Mouse (Mus musculus) urinary bladder, postnatal 25 days (tissue): ENCODE results near the gene Morc1.

Experiments used
- DNase-seq: peaks from one replicate; pipeline ENCODE4 v3.0.0; 2022; ENCODE audit warnings: low spot score

Morc1 gene

DNA sequence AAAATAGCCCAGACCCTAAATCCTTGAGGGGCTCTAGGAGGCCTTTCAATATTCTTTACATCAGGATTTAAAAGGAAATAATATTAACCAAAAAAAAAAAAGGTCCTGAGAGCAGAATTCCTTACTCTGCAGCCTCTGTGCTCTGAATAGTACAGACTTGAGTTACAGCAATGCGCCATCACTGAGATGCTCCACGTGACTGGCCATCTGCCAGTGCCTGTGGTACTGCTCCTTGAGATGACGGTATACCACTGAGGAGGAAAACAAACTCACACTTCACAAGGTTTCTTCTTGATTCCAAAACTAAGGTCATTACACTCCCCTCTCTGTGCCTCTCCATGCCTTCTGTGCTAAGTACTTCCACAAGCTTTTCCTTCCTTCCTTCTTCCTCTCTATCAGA is 195.1 kb downstream of the Morc1 start:
- DNase-seq, result no peak

DNA sequence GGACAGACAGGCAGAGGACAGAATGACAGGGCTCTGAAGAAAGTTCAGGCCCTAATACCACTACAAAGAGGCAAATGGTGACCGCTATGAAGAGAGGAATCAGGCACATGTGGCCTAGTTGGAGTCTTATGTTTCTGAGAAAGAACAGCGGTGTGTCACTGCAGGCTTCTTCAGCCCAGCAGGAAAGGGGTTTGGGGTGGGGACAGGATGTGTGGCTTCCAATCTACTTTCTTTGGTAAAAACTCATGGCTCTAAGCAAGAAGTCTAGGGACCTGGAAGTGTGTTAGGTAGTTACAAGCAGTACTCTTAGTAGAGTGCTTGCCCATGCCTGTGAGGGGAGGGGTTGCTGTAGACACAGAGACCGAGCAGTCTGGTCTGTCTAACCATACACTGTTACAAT is 196.3 kb downstream of the Morc1 start:
- DNase-seq, result no peak

DNA sequence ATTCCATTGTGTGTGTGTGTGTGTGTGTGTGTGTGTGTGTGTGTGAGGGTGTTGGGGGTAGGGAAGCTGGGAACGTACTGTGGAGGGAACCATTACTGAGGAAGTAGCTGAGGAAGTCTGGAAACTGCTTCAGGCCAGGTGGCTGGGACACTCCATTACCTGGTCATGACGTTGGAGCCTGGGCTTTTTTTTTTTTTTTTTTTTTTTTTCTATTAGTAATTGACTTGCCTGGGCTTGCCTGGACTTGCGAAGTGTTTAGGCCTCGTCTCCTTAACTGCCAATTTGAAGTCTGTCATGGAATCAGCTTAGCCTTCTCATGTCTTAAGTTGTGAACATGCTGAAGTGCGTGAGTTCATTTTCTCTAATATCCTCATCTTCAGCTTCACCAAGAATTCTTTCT is 198.7 kb downstream of the Morc1 start:
- DNase-seq, result no peak

DNA sequence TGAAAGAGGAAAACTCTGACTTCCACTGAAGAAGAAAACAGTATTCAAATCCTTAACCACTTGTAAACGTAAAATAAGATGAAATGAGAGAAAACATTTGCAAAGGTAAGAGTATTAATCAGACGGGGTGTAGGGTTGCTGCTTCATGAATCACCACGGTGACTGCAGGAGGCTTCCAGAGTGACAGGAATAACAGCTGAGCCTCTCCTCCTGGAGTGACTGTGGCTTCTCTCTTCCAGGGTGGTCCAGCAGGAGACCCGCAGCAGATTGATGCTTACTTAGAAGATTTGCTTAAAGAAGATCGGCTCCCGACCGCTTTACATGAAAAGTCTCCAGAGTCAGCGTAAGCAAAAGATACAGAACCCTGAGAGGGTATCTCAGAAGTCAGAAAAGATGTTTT is 199.4 kb downstream of the Morc1 start:
- DNase-seq, result no peak

DNA sequence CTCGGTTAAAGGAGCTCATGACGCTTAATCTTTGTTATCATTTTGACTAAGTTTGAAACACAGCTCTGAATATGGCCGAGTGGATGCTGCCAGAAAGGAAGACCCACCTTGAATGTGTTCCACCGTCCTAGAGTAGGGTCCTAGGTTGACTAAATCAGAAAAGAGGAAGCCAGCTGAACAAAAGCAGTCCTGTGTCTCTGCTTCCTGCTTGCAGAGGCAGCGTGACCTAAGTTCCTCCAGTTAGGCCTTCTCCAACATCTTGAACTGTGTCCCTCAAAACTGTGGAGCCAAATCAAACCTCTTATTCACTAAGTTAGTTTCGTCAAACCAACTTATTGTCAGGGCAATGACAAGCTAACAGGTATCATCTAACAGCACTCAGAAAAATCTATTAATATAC is 201.3 kb downstream of the Morc1 start:
- no peak for DNase-seq

DNA sequence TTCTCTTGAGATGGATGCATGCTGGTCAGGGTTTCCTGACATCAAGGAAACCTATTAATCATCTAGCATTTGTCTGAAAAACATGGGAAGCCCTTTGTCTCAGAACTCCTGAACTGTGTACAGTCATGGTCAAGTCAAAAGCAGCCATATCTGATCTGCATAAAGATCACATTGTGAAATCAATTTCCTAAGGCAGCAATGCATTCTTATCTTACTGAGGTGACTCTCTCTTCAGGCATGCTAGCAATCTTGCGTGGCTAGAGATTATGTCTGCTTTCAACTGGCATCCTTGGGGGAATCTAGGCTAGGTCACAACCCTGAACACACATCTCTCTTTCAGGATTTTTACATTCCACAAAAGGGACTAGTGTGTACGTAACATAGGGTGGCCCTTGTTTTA is 215.2 kb downstream of the Morc1 start:
- no peak for DNase-seq

DNA sequence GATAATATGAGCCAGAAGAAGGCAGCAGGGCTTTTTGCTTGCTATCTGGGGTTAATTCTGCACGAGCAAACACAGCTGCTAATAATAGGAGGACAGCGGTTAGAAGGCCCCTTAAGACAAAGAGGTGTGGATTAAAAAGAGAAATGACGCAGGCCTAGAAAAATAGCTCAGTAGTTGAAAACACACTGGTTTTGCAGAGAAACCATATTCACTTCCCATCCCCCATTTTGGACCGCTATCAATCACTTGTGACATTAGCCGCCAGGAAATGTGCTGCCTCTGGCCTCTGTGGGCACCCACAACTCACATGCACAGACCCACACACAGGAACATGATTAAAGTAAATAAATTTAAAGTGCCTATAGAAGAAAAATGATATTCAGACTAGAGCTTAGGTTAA is 240.7 kb downstream of the Morc1 start:
- DNase-seq, result no peak

DNA sequence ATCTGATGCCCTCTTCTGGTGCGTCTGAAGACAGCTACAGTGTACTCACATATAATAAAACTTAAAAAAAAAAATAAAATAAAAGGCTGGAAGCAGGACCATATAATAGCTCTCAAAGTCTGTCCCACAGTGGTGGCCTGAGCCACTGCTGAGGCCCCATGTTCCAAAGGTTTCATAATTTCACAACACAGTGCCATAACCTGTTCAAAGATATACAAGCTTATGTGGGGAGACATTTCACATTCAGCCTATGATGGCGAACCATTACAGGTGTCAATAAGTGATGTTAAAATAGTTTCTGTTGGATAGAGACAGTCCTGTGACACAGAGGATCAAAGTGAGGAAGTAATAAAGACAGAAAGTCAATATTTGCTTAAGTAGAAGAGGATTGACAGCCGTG is 241.6 kb downstream of the Morc1 start:
- DNase-seq, result no peak

DNA sequence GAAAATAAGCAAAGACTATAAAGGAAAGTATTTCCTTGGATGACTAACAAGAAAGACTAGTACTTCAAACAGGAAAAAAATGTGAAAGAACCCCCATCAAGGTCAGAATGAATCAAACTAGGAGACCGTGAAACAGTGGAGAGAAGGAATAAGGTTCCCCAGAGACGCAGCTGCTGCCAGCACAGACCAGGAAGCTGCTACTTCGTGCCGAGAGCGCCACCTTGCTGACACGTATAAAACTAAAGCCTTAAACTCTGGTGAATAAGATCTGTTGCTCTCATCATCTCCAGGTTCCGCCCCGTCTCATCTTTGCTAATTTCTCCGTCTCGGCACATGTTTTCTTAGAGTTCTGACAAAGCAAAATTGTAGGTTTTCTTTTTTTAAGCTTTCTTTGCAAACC is 244.6 kb downstream of the Morc1 start:
- peak; percentile 72 for DNase-seq

DNA sequence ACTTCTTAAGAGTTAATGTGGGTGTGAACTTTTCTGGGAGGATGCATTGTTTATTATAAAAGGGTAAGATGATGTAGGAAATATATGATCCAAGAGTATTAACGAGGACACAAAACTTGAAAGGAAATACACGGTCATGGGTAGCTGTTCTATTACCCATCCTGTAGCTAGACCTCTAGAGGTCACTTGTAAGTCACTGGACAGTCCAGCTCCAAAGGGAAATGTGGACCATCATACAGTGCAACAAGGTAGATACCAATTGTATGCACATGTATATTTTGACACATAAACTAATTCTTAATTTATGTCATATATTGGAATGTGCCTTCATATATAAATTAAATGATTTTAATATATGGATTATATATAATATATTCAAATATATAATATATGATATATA is 245.2 kb downstream of the Morc1 start:
- DNase-seq, result no peak

DNA sequence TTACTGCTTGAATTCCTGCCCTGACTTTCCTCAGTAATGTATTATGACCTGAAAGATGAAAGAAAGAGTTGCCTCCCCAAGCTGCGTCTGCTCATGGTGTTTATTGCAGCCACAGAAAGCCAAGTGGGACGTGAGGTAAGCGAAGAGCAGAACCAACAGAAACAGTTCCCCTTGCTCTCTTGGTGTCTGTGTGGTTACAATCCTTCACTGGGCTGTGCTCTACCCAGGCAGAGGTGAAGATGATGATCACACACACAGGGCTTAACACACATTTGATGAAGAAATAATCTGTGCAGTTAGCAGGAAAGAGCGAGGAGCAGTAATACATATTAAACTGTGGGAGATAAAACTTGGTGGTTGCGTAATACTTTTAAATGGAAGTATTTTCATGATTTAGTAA is 246.3 kb downstream of the Morc1 start:
- DNase-seq, result no peak

DNA sequence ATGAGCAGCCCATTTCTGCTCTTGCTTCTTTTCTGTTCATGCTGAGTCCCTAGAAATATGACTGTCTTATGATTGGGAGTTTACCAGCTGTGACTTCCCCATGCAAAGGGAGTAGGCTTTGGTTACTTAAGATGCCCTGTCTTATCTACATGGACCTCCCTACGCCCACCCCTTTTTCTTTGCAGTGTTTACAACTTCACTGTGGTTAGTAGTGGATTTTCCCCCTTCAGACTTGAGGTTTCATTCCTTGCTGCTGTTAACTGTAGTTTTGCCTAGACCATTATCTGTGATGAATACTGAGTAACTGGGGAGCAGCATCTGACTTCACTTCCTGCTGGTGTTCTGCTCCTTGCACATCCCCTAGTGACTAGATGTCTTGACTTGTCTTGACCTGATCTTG is 247.0 kb downstream of the Morc1 start:
- no peak for DNase-seq
